Mouse (Mus musculus) gastrocnemius, postnatal 10 days (tissue): ENCODE measurements around the gene Slc22a21. TPM values are rescaled to one million over a fixed set of nuclear protein-coding genes. Genes with fewer than 3 reads are reported as not detected.
"Not testable (repeated sequence)": the region's sequence is repeated elsewhere in the genome, so short reads cannot be mapped to it uniquely, and the experiment has no call there.

Experiments
- DNase-seq: peaks from one replicate; pipeline ENCODE4 v3.0.0; 2021; ENCODE audit warnings: mixed read lengths
- total RNA-seq, 2 experiments: library from RNA; stranded (reverse); gene quantifications; 2 replicates each; pipeline ENCODE4 v1.2.3; 2021

The Slc22a21 gene
- total RNA-seq, 2 experiments from 2014 or later: 1.7 to 2.6 TPM

GRCm38 (mm10) chr11:54002147-54002760 lies 22.1 kb upstream of the Slc22a21 start:
- peak; percentile 69 for DNase-seq

- DNase-seq: no peak
Measured at GRCm38 (mm10) chr11:53997661-53998060, 17.5 kb upstream of the Slc22a21 start.

GRCm38 (mm10) chr11:53992264-53992663 lies 12.1 kb upstream of the Slc22a21 start:
- no peak for DNase-seq

GRCm38 (mm10) chr11:53989232-53989631 lies 9.1 kb upstream of the Slc22a21 start:
- no peak for DNase-seq

GRCm38 (mm10) chr11:53988081-53988480 lies 7.9 kb upstream of the Slc22a21 start:
- DNase-seq: no peak

- no peak for DNase-seq
Measured at GRCm38 (mm10) chr11:53981396-53981795, 1.3 kb upstream of the Slc22a21 start.

- DNase-seq: peak; percentile 45
Measured at GRCm38 (mm10) chr11:53979456-53979787, 710 bp downstream of the Slc22a21 start.

GRCm38 (mm10) chr11:53977672-53978071 lies 2.5 kb downstream of the Slc22a21 start:
- DNase-seq: no peak

- DNase-seq: no peak
Measured at GRCm38 (mm10) chr11:53975559-53975958, 4.6 kb downstream of the Slc22a21 start.

GRCm38 (mm10) chr11:53958984-53959383 lies 21.1 kb downstream of the Slc22a21 start:
- no peak for DNase-seq

GRCm38 (mm10) chr11:53958176-53958575 lies 22.0 kb downstream of the Slc22a21 start:
- peak; percentile 12 for DNase-seq

- no peak for DNase-seq
Measured at GRCm38 (mm10) chr11:53956636-53957035, 23.5 kb downstream of the Slc22a21 start.

- no peak for DNase-seq
Measured at GRCm38 (mm10) chr11:53954653-53955052, 25.5 kb downstream of the Slc22a21 start.

- not testable (repeated sequence) for DNase-seq
Measured at GRCm38 (mm10) chr11:53950133-53950532, 30.0 kb downstream of the Slc22a21 start.

- DNase-seq: not testable (repeated sequence)
Measured at GRCm38 (mm10) chr11:53931944-53932318, 48.2 kb downstream of the Slc22a21 start.

- peak; percentile 47 for DNase-seq
Measured at GRCm38 (mm10) chr11:53931091-53931943, 48.8 kb downstream of the Slc22a21 start.

GRCm38 (mm10) chr11:53929741-53930140 lies 50.4 kb downstream of the Slc22a21 start:
- DNase-seq: no peak

- no peak for DNase-seq
Measured at GRCm38 (mm10) chr11:53928585-53928984, 51.5 kb downstream of the Slc22a21 start.

- DNase-seq: no peak
Measured at GRCm38 (mm10) chr11:53926303-53926702, 53.8 kb downstream of the Slc22a21 start.

- no peak for DNase-seq
Measured at GRCm38 (mm10) chr11:53918851-53919250, 61.3 kb downstream of the Slc22a21 start.

GRCm38 (mm10) chr11:53911011-53911410 lies 69.1 kb downstream of the Slc22a21 start:
- DNase-seq: no peak

GRCm38 (mm10) chr11:53908686-53909085 lies 71.4 kb downstream of the Slc22a21 start:
- no peak for DNase-seq

- no peak for DNase-seq
Measured at GRCm38 (mm10) chr11:53904534-53904925, 75.6 kb downstream of the Slc22a21 start.
